In genomic region chr8:111618273-111618672, GRCm38 (mm10) we compare ENCODE assay signal across 22 mouse cellular contexts. TPM values are rescaled to one million over a fixed set of nuclear protein-coding genes. Genes with fewer than 3 reads are reported as not detected.
A peak's percentile ranks its signal among the peaks of the same experiment; 100 is the strongest.
DNase-seq lines count a peak whose midpoint lies in the region; ATAC-seq and TF ChIP-seq lines count a peak whose summit lies in the region.
"Had no signal": no experiment of that assay in that cellular context is flagged by ENCODE, and none has a peak within 500 bp of the region (broad histone marks: within the 10 kb centered on the region; RNA-seq: fewer than 3 reads in every experiment).

No protein-coding gene starts in this region.

- intact Hi-C loops in heart, adult 2 months (cut with DNase I), result no loop called here

- H3K4me2 ChIP-seq in lung, embryonic 16.5 days (ENCODE audit: low read depth, low read length), result no peak overlapping the region
- H3K4me2 ChIP-seq in liver, embryonic 12.5 days, result no peak overlapping the region
- H3K4me2 ChIP-seq: embryonic facial prominence, embryonic 15.5 days; hindbrain, embryonic 12.5 days had no signal

- H3K9me3 ChIP-seq in lung, embryonic 16.5 days (ENCODE audit: control insufficient read depth, low read length), result no peaks in the 10 kb centered on the region
- H3K9me3 ChIP-seq in liver, embryonic 12.5 days (replicated peaks), result no peaks in the 10 kb centered on the region
- H3K9me3 ChIP-seq in hindbrain, embryonic 10.5 days, result no peaks in the 10 kb centered on the region
- H3K9me3 ChIP-seq: embryonic facial prominence, embryonic 15.5 days; forebrain, embryonic 10.5 days; heart, embryonic 10.5 days; hindbrain, embryonic 12.5 days had no signal

- TF ChIP-seq POLR2A in heart, adult 2 months (IDR thresholded peaks at IDR 0.05; ENCODE audit: insufficient read depth, low read depth, low read length), result no peak

- no peaks in the 10 kb centered on the region for H3K27me3 ChIP-seq in heart, adult 2 months (ENCODE audit: control insufficient read depth, insufficient read depth, low read length)
- no peaks in the 10 kb centered on the region for H3K27me3 ChIP-seq in lung, embryonic 16.5 days (ENCODE audit: control insufficient read depth, insufficient read depth, low read depth, low read length)
- no peaks in the 10 kb centered on the region for H3K27me3 ChIP-seq in liver, embryonic 12.5 days (replicated peaks)
- no peaks in the 10 kb centered on the region for H3K27me3 ChIP-seq in hindbrain, embryonic 10.5 days (ENCODE audit: insufficient read depth, poor library complexity, severe bottlenecking)
- H3K27me3 ChIP-seq: embryonic facial prominence, embryonic 15.5 days; hindbrain, embryonic 12.5 days had no signal

- no peak overlapping the region for H3K4me3 ChIP-seq in heart, adult 2 months
- no peak overlapping the region for H3K4me3 ChIP-seq in brown adipose tissue, adult 24 weeks (ENCODE audit: insufficient read depth, low read depth, low read length)
- H3K4me3 ChIP-seq in lung, embryonic 16.5 days (ENCODE audit: low read length), result no peak overlapping the region
- H3K4me3 ChIP-seq in liver, embryonic 12.5 days, result no peak overlapping the region
- H3K4me3 ChIP-seq in hindbrain, embryonic 10.5 days, result no peak overlapping the region
- H3K4me3 ChIP-seq: embryonic facial prominence, embryonic 15.5 days; erythroblast, embryonic 14.5 days; forebrain, embryonic 10.5 days; heart, embryonic 10.5 days; hindbrain, embryonic 12.5 days had no signal

- DNase-seq in heart, adult 2 months, result no peak
- DNase-seq in heart, adult 18-20 months, result no peak
- DNase-seq in lung, postnatal 36 days, result peak; percentile 80
- DNase-seq in hindbrain, embryonic 10.5 days (ENCODE audit: low spot score), result no peak
- DNase-seq in layer of hippocampus, adult 9-10 months (ENCODE audit: low spot score), result no peak
- DNase-seq: adrenal gland, adult 2 months; adrenal gland, postnatal 25 days; cerebellum, adult 11 months; cerebellum, adult 8-10 months; cerebellum, postnatal 14 days; gastrocnemius, postnatal 36 days; heart, postnatal 14 days had no signal

- H3K79me2 ChIP-seq in heart, adult 2 months (replicated peaks; ENCODE audit: control insufficient read depth, insufficient read depth, low read length), result no peaks in the 10 kb centered on the region

- H3K9ac ChIP-seq in heart, adult 2 months (ENCODE audit: low read depth, low read length), result no peak overlapping the region
- H3K9ac ChIP-seq in lung, embryonic 16.5 days (ENCODE audit: low read length), result no peak overlapping the region
- H3K9ac ChIP-seq in liver, embryonic 12.5 days, result no peak overlapping the region
- H3K9ac ChIP-seq: embryonic facial prominence, embryonic 15.5 days; hindbrain, embryonic 12.5 days had no signal

- no peak for TF ChIP-seq CTCF in heart, adult 2 months (IDR thresholded peaks at IDR 0.05)

- no peak for TF ChIP-seq EP300 in heart, adult 2 months (IDR thresholded peaks at IDR 0.05; ENCODE audit: insufficient read depth, low read depth, low read length)

- 52% methylated on average over 4 of the region's 4 CpGs for WGBS in heart, adult 2 months
- WGBS in lung, embryonic 16.5 days, result 66% methylated on average over 4 of the region's 4 CpGs
- WGBS in liver, embryonic 12.5 days (ENCODE audit: insufficient replicate concordance), result 88% methylated on average over 4 of the region's 4 CpGs
- WGBS in hindbrain, embryonic 10.5 days, result 95% methylated on average over 4 of the region's 4 CpGs

- peaks cover 31% of the 10 kb centered on the region for H3K4me1 ChIP-seq in heart, adult 2 months (ENCODE audit: control insufficient read depth, insufficient read depth, low read length)
- peaks cover 29% of the 10 kb centered on the region for H3K4me1 ChIP-seq in brown adipose tissue, adult 24 weeks (ENCODE audit: control insufficient read depth, insufficient read depth, insufficient read length, low read length)
- peaks cover 8% of the 10 kb centered on the region for H3K4me1 ChIP-seq in lung, embryonic 16.5 days (replicated peaks; ENCODE audit: control insufficient read depth, insufficient read depth, low read length)
- H3K4me1 ChIP-seq in liver, embryonic 12.5 days, result no peaks in the 10 kb centered on the region
- 0 out of 2 replicates have a peak, but pooled peaks cover 13% of the 10 kb centered on the region for H3K4me1 ChIP-seq in hindbrain, embryonic 10.5 days (replicated peaks)

- peak overlapping the region; percentile 23; the same call in 1 of the 2 replicates for H3K27ac ChIP-seq in heart, adult 2 months
- H3K27ac ChIP-seq in brown adipose tissue, adult 24 weeks (replicated peaks; ENCODE audit: low read depth, low read length), result peak overlapping the region; percentile 53
- no peak overlapping the region for H3K27ac ChIP-seq in lung, embryonic 16.5 days (ENCODE audit: low read length)
- no peak overlapping the region for H3K27ac ChIP-seq in liver, embryonic 12.5 days
- H3K27ac ChIP-seq in hindbrain, embryonic 10.5 days, result no peak overlapping the region
- H3K27ac ChIP-seq: embryonic facial prominence, embryonic 15.5 days; forebrain, embryonic 10.5 days; heart, embryonic 10.5 days; hindbrain, embryonic 12.5 days had no signal

- H3K36me3 ChIP-seq in heart, adult 2 months (ENCODE audit: control insufficient read depth, insufficient read depth, low read length), result peaks cover 18% of the 10 kb centered on the region
- peaks cover 3% of the 10 kb centered on the region; the same call in 1 of the 2 replicates for H3K36me3 ChIP-seq in lung, embryonic 16.5 days (ENCODE audit: control insufficient read depth, insufficient read depth, low read length)
- 0 out of 2 replicates have a peak, but pooled peaks cover 3% of the 10 kb centered on the region for H3K36me3 ChIP-seq in liver, embryonic 12.5 days
- H3K36me3 ChIP-seq in hindbrain, embryonic 10.5 days, result peaks cover 47% of the 10 kb centered on the region

- peak; percentile 69; the same call in 1 of the 2 replicates for ATAC-seq in lung, embryonic 16.5 days (ENCODE audit: low read depth)
- ATAC-seq in liver, embryonic 12.5 days, result no peak
- ATAC-seq: forebrain, embryonic 14.5 days; hindbrain, embryonic 16.5 days had no signal

RNA-seq across cellular contexts. Expression of gene Ldhd, which starts 11.9 kb away (rescaled TPM):
- total RNA-seq in heart, adult 2 months (2021), result 10 to 100 TPM; 43.4 to 53.4 TPM
- 52.1 and 56.2 TPM in 2 replicates for polyA plus RNA-seq in heart, adult 2 months (2012; rRNA removed)
- total RNA-seq in heart, adult 18-20 months (2021), result 10 to 100 TPM; 49.2 to 51.1 TPM
- polyA plus RNA-seq in brown adipose tissue, adult 24 weeks (2012; ENCODE audit: insufficient read depth, insufficient read length, missing spikeins), result 84.9 and 93.8 TPM in 2 replicates
- 1.1 and 1.6 TPM in 2 replicates for polyA plus RNA-seq in lung, embryonic 16.5 days (2015; fragmentation: Nextera tagmentation; extraction: Ambion mirVana)
- 0.11 and 0.12 TPM in 2 replicates for polyA plus RNA-seq in liver, embryonic 12.5 days (2016; fragmentation: Nextera tagmentation; extraction: Ambion mirVana)
- polyA plus RNA-seq in hindbrain, embryonic 10.5 days (2016; fragmentation: Nextera tagmentation; extraction: Ambion mirVana), result 0.24 and 0.26 TPM in 2 replicates
- polyA plus RNA-seq: erythroblast, embryonic 14.5 days; forebrain, embryonic 10.5 days had no signal

RNA-seq across cellular contexts. Expression of gene Zfp1, which starts 24.9 kb away (rescaled TPM):
- 1 to 10 TPM; 6.3 to 7.6 TPM for total RNA-seq in heart, adult 2 months (2021)
- 4.3 and 6.4 TPM in 2 replicates for polyA plus RNA-seq in heart, adult 2 months (2012; rRNA removed)
- total RNA-seq in heart, adult 18-20 months (2021), result 1 to 10 TPM; 6.5 to 7.4 TPM
- polyA plus RNA-seq in brown adipose tissue, adult 24 weeks (2012; ENCODE audit: insufficient read depth, insufficient read length, missing spikeins), result 5.3 and 6.8 TPM in 2 replicates
- polyA plus RNA-seq in lung, embryonic 16.5 days (2015; fragmentation: Nextera tagmentation; extraction: Ambion mirVana), result 19.8 and 19.9 TPM in 2 replicates
- 7.4 and 8.4 TPM in 2 replicates for polyA plus RNA-seq in liver, embryonic 12.5 days (2016; fragmentation: Nextera tagmentation; extraction: Ambion mirVana)
- 20.2 and 23.8 TPM in 2 replicates for polyA plus RNA-seq in hindbrain, embryonic 10.5 days (2016; fragmentation: Nextera tagmentation; extraction: Ambion mirVana)

Comparison
In these comparisons a context has a peak if more than half of its experiments do, and no peak if none do; other contexts are left out.
1. H3K27ac ChIP-seq: peak in heart, adult 2 months (single experiment) and brown adipose tissue, adult 24 weeks (single experiment); none in lung, embryonic 16.5 days (single experiment), liver, embryonic 12.5 days (single experiment) and hindbrain, embryonic 10.5 days (single experiment).
2. RNA of gene Ldhd, which starts 11.9 kb away (polyA plus RNA-seq): 84.9 to 93.8 TPM in brown adipose tissue, adult 24 weeks and 52.1 to 56.2 TPM in heart, adult 2 months; 1.1 to 1.6 TPM in lung, embryonic 16.5 days, 0.24 to 0.26 TPM in hindbrain, embryonic 10.5 days and 0.11 to 0.12 TPM in liver, embryonic 12.5 days; every median in the first group is over 10 times any median in the second.